Mouse (Mus musculus) skeletal muscle tissue, adult 2 months (tissue): ENCODE data around the gene Rmnd5b.
"Not testable (repeated sequence)": the region's sequence is repeated elsewhere in the genome, so short reads cannot be mapped to it uniquely, and the experiment has no call there.

ENCODE experiments used
- DNase-seq: peaks from one replicate; pipeline ENCODE4 v3.0.0-alpha.2; 2012; ENCODE audit warnings: low read depth, low spot score

The Rmnd5b gene

GRCm38 (mm10) chr11:51621776-51622175 is 13.9 kb downstream of the Rmnd5b start:
- no peak for DNase-seq

GRCm38 (mm10) chr11:51620084-51620483 is 15.6 kb downstream of the Rmnd5b start:
- DNase-seq = no peak

GRCm38 (mm10) chr11:51619409-51620060 is 16.2 kb downstream of the Rmnd5b start, which contains the start of gene Nhp2:
Gene Nhp2, plus strand, starts transcription at chr11:51619735.
- DNase-seq = peak; percentile 95

GRCm38 (mm10) chr11:51618894-51619408 is 16.7 kb downstream of the Rmnd5b start:
- DNase-seq = no peak

GRCm38 (mm10) chr11:51617693-51618092 is 18.0 kb downstream of the Rmnd5b start:
- peak; percentile 48 for DNase-seq

- DNase-seq = not testable (repeated sequence)
Observed at GRCm38 (mm10) chr11:51616113-51616512, 19.6 kb downstream of the Rmnd5b start.

GRCm38 (mm10) chr11:51615601-51616000 is 20.1 kb downstream of the Rmnd5b start:
- DNase-seq = peak; percentile 71

- DNase-seq = peak; percentile 61
Observed at GRCm38 (mm10) chr11:51615129-51615528, 20.6 kb downstream of the Rmnd5b start.

GRCm38 (mm10) chr11:51614256-51614655 is 21.4 kb downstream of the Rmnd5b start:
- no peak for DNase-seq

GRCm38 (mm10) chr11:51609940-51610339 is 25.8 kb downstream of the Rmnd5b start:
- DNase-seq = not testable (repeated sequence)

- DNase-seq = no peak
Observed at GRCm38 (mm10) chr11:51609266-51609909, 26.3 kb downstream of the Rmnd5b start.

GRCm38 (mm10) chr11:51607096-51607738 is 28.5 kb downstream of the Rmnd5b start:
- no peak for DNase-seq

GRCm38 (mm10) chr11:51606447-51607095 is 29.1 kb downstream of the Rmnd5b start, which contains the start of gene Hnrnpab:
Gene Hnrnpab, minus strand, starts transcription at chr11:51606847.
- DNase-seq = peak; percentile 98

GRCm38 (mm10) chr11:51605602-51606446 is 29.9 kb downstream of the Rmnd5b start:
- peak; percentile 80 for DNase-seq

GRCm38 (mm10) chr11:51602253-51602652 is 33.4 kb downstream of the Rmnd5b start:
- no peak for DNase-seq

- DNase-seq = no peak
Observed at GRCm38 (mm10) chr11:51597553-51597952, 38.1 kb downstream of the Rmnd5b start.

- DNase-seq = no peak
Observed at GRCm38 (mm10) chr11:51595459-51596083, 40.1 kb downstream of the Rmnd5b start.

- no peak for DNase-seq
Observed at GRCm38 (mm10) chr11:51594715-51595350, 40.9 kb downstream of the Rmnd5b start.

- no peak for DNase-seq
Observed at GRCm38 (mm10) chr11:51593849-51594248, 41.8 kb downstream of the Rmnd5b start.

GRCm38 (mm10) chr11:51593368-51593767 is 42.3 kb downstream of the Rmnd5b start:
- DNase-seq = no peak
